Mouse (Mus musculus) G1E (cell line): ENCODE data around the gene Txnrd1.

ENCODE experiments used
- CTCF ChIP-seq: IDR thresholded peaks from 2 replicates; pipeline ENCODE4 v1.5.1; 2012; ENCODE audit warnings: low read depth, low read length, inconsistent platforms, mixed read lengths
- GATA1 ChIP-seq: IDR thresholded peaks from 2 replicates; pipeline ENCODE4 v1.6.1; 2012; ENCODE audit warnings: borderline replicate concordance, low read length, inconsistent platforms, mixed read lengths
- GATA2 ChIP-seq: IDR thresholded peaks from 2 replicates; pipeline ENCODE4 v1.6.1; 2012; ENCODE audit warnings: low read depth, low read length, inconsistent platforms, borderline replicate concordance
- POLR2AphosphoS5 ChIP-seq: IDR thresholded peaks from 2 replicates; pipeline ENCODE4 v1.6.1; 2012; ENCODE audit warnings: low read depth, low read length, inconsistent platforms; ENCODE audit not compliant: insufficient replicate concordance
- TAL1 ChIP-seq: conservative IDR thresholded peaks from 2 replicates; pipeline ENCODE4 v1.6.1; 2012; ENCODE audit warnings: low read depth, low read length, inconsistent platforms, mixed read lengths

DNA sequence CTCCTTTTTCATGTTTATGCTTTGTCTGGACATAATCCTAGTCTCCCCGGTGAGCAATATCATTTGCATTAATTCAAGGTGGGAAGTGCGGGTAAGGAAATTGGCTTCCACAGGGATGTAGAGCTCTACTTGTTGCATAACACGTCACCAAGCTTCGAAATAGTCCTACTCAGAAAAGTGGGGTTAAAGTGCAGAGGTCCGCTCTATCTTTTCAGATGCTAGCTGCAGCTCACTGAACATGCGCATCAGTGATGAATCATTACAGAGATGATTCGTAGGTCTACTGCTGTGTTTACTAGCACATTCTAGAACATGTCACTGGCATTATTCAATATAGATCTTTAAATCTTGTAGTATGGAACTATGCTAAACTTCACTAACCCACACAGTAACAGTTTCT, 4.6 kb downstream of the Txnrd1 start:
- TF ChIP-seq CTCF (no peak), TAL1 (no peak), GATA1 (no peak), GATA2 (no peak), POLR2AphosphoS5 (no peak)
